Mouse (Mus musculus) cortical plate, adult 2 months (tissue): ENCODE data around the gene Lnx2. TPM values are rescaled to one million over a fixed set of nuclear protein-coding genes. Genes with fewer than 3 reads are reported as not detected.

Experiments
- H3K27ac ChIP-seq: fragments of 200-500 bp; 2 replicates; pipeline ENCODE4 v1.5.1; 2012; ENCODE audit warnings: low read length, control low read depth, inconsistent platforms; ENCODE audit not compliant: insufficient read depth
- H3K4me1 ChIP-seq: fragments of 200-500 bp; 2 replicates; pipeline ENCODE4 v1.6.1; 2011; ENCODE audit warnings: low read length; ENCODE audit not compliant: control insufficient read depth, insufficient read depth
- H3K4me3 ChIP-seq: fragments of 200-500 bp; 2 replicates; pipeline ENCODE4 v1.5.1; 2011; ENCODE audit warnings: mild to moderate bottlenecking, low read length, control low read depth; ENCODE audit not compliant: insufficient read depth
- CTCF ChIP-seq: fragments of 200-500 bp; IDR thresholded peaks from 2 replicates; pipeline ENCODE4 v1.5.1; 2011; ENCODE audit warnings: mild to moderate bottlenecking, control low read depth, low read length; ENCODE audit not compliant: insufficient read depth; ENCODE audit errors: extremely low read depth
- POLR2A ChIP-seq: fragments of 200-500 bp; IDR thresholded peaks from 2 replicates; pipeline ENCODE4 v1.6.1; 2011; ENCODE audit warnings: mild to moderate bottlenecking, low read length, control low read depth; ENCODE audit not compliant: insufficient read depth; ENCODE audit errors: extremely low read depth
- polyA plus RNA-seq: library from polyadenylated mRNA; depleted of rRNA; stranded (reverse); fragments of >200 nt; gene quantifications from 2 replicates; pipeline ENCODE4 v1.2.3, GENCODE M21; 2012

Gene Lnx2
- polyA plus RNA-seq, 1 experiment: 5.8 TPM

DNA sequence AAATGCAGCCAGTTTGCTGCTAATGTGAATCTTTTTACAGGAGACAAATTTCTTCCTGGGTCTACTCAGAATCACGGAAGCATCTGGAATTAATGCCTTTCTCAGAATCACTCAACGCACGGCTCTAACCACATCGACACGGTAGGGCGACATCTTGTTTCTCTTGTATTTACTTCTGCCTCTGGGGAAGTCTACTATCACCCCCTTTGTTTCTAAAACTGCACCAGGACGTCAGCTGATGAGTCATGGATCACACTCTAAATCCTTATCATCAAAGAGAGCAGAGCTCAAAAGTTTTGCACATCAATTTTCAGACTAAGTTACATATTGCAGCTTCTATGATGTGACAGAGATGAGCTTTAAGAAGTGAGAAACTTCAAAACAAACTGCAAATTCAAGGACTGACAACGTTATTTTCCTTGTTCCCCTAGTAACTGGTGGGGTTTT lies 13.1 kb downstream of the Lnx2 start:
- Histone ChIP-seq H3K4me1 (peaks cover 4% of the 10 kb centered on the region), H3K27ac (no peak overlapping the region), H3K4me3 (no peak overlapping the region)
- TF ChIP-seq CTCF (no peak), POLR2A (no peak)

DNA sequence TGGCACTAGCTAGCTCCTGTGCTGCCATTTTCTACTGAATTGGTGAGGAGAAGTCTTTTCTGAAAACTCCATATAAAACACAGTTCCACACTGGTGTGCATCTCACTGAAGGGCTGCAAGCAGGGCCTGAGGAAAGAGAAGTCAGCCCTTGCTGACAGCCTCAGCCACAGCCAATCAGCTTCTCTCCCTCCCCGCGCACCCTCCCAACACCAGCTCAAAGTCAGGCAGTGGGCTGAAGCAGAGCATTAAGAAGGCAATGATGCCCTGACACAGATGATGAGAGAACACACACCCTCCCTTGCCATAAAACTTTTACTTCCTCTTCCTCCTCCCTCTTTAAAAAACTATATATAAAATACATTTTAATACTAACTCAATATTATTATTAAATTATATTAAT lies 16.4 kb downstream of the Lnx2 start:
- Histone ChIP-seq H3K4me1 (peaks cover 4% of the 10 kb centered on the region), H3K4me3 (no peak overlapping the region), H3K27ac (no peak overlapping the region)
- no peak for TF ChIP-seq POLR2A
- TF ChIP-seq CTCF: no peak

DNA sequence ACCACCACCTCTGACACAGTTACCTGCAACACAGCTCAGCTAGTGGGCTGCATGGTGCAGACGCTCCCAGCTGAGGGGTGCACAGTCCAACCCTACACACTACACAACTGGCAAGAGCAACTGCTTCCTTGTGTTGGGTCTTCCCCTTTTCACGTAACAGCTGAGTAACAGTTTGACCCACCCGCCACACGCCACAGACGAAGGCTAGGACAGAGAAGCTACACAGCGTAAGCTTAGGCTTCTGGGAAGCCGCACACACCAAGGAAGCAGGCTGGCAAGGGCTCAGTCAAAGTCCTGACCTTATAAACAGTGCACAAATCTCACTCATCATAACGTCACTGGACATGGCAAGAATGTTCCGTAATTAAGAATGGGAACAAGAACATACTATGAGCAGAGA lies 17.1 kb downstream of the Lnx2 start:
- no peak for TF ChIP-seq POLR2A
- TF ChIP-seq CTCF: no peak
- Histone ChIP-seq H3K4me1 (peaks cover 3% of the 10 kb centered on the region), H3K27ac (no peak overlapping the region), H3K4me3 (no peak overlapping the region)

DNA sequence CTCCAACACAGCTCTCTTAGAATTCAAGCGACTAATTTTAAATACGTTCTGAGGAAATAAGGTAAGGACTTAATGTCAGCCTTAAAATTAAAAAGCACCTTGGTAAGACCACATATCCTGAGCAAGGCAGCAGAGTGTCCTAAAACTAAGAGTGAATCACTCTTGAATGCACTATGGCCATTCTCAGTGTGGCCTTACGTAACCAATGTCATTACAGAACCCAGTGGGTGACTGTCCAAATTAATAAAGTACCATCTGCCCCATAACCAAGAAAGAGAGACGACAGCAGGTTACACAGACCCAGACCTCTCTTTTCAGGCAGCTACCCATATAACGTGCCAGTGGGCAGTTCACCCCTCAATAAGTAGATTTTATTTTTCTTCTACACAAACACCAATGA lies 17.7 kb downstream of the Lnx2 start:
- Histone ChIP-seq H3K4me3 (no peak overlapping the region), H3K27ac (no peak overlapping the region), H3K4me1 (no peaks in the 10 kb centered on the region; the same call in none of the 2 replicates)
- TF ChIP-seq CTCF: no peak

DNA sequence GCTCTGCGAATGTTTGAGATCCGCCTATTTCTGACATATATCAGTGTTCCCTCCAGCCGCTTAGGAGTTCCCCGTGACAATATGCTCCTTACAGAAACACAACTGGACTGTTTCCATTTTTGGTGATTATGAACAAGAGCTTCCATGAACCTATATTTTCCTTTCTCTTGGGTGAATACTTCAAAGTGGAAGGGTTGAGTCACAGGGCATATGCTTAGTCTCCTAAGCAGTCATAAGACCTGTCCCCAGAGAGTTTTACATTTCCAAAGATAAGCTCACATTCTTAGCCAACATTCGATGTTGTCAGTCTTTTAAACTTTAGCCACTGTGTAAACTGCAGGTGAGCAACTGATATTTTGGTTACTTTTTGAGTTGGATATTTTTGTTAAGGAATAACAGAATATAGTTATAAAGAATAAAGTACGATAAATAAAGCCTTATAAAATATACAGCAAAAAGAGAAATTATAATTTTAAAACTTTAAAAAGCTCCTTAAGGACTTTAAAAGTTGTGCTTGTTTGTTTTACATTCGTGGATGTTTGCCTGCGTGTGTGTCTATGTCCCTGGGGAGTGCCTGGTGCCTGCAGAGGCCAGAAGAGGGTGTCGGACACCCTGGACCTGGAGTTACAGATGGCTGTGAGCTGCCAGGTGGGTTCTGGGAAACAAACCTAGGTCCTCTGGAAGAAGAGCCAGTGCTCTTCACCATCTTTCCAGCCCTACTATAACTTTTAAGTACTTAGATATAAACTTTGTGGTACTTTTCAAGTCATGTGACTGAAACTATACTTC lies 18.6 kb downstream of the Lnx2 start:
- Histone ChIP-seq H3K27ac (no peak overlapping the region), H3K4me3 (no peak overlapping the region), H3K4me1 (no peaks in the 10 kb centered on the region; the same call in none of the 2 replicates)
- no peak for TF ChIP-seq CTCF

DNA sequence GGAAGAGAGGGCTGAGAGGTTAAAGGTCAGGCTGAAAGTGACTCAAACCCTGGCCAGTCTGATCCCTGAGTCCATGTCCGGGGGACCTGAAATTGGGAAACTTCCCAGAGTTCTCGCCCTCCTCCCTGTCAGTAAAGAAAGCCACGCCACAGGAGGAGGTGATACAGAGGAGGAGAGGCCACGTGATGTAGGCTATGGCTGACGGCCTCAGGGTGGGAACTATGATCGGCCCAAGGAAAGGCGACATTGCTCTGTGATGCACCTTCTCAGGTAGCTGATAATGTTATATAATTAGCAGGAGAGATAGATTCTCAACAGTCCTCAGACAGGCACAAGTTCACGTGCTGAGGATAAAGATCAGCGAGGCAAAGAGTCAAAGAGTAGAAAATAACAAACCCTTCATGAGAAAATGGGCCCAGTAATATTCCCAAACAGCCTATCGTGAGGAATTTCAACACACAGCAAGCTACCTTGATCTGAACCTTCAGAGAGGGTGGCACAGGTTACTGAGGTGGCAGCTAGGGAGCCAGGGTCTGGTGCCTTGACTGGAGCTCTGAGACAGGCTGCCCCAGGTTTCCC lies 19.6 kb downstream of the Lnx2 start:
- no peak overlapping the region for H3K4me3 ChIP-seq
- no peaks in the 10 kb centered on the region; the same call in none of the 2 replicates for H3K4me1 ChIP-seq
- H3K27ac ChIP-seq: no peak overlapping the region
- no peak for TF ChIP-seq POLR2A
- no peak for TF ChIP-seq CTCF

DNA sequence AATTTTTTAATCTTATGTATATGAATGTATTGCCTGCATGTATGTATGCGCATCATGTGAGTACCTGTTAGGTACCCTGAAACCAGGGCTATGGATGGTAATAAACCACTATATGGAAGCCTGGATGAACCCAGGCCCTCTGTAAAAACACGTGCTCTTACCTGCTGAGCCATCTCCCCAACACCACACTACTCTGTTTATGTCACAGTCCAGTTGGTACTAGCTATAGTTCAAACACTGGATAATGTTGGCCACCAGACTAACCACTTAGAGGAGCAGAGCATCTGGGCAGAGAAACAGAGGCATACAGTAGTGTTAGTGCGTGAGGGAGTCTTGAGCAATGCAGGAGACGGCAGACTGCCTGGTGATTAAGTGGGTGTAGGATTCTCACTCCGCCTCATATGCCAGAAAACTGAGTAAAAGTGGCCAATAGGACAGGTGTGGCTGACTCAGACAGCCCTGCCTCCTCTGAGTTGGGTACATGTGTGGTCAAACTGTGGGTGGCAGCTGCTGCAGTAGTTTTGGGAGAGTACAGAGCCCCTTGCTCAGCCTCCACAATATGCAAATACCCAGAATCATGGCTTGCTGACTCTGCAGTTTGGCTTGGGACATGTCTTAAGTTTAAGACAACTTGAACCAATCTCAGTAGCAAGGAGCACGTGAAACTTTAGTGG lies 20.7 kb downstream of the Lnx2 start:
- TF ChIP-seq CTCF (no peak), POLR2A (no peak)
- H3K27ac ChIP-seq: no peak overlapping the region

DNA sequence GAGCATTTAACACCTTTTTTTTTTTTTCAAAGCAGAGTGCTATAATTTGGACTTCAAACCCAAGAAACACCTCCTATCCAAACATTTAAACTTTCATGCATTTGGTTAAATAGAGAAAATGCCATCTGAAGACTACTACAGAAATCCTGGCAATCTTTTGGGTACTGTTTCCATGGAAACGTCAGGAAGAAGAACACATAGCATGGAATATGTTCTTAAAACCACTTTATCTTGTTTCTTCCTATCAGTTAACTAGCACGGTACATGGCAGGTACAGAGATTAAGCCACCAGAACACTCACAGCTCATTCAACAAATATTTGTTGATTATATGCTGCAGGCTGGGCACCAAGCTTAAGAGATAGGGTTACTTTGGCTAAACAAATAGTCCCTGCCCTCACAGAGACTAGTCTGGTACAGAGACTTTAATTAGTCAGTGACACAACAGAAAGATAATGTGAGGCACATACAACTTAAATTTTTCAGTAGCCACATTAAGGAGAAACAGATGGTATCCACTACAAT lies 21.6 kb downstream of the Lnx2 start:
- Histone ChIP-seq H3K27ac (no peak overlapping the region), H3K4me3 (no peak overlapping the region), H3K4me1 (no peaks in the 10 kb centered on the region; the same call in none of the 2 replicates)
- TF ChIP-seq CTCF (no peak), POLR2A (no peak)

More for the DNA sequence above, 20.7 kb downstream of the Lnx2 start:
- Histone ChIP-seq H3K4me3 (no peak overlapping the region), H3K4me1 (no peaks in the 10 kb centered on the region; the same call in none of the 2 replicates)

DNA sequence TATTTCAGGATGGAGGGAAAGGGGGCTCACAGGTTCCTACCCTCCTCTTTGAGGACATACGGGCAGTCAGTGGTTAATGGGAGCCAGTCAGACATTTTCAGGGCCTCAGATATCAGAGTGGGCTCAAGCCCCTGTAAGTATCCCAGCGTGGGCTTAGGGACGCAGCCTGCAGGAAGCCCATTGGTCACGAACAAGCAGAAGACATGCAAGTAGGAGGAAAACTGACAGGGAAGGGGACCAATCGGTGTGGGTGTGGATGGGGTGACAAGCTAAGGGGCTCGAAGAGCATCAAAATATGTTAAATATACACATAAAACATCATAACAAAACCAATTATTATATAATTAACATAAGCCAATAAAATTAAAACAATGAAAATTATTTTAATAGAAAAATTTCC lies 22.1 kb downstream of the Lnx2 start:
- no peak overlapping the region for H3K4me3 ChIP-seq
- H3K4me1 ChIP-seq: no peaks in the 10 kb centered on the region; the same call in none of the 2 replicates
- peak overlapping the region; percentile 27; the same call in 1 of the 2 replicates for H3K27ac ChIP-seq
- TF ChIP-seq CTCF: no peak
- no peak for TF ChIP-seq POLR2A
